In genomic region chr19:10012827-10013278, GRCm38 (mm10) we compare ENCODE assay signal across 8 mouse cellular contexts. TPM values are rescaled to one million over a fixed set of nuclear protein-coding genes. Genes with fewer than 3 reads are reported as not detected.
DNase-seq lines count a peak whose midpoint lies in the region; ATAC-seq lines count a peak whose summit lies in the region.

No protein-coding gene starts in this region.

- no peak for DNase-seq in kidney, adult 9 months
- DNase-seq in gastrocnemius, postnatal 4 days (ENCODE audit: low spot score in 2 of 2): peak; percentile 55 to 81
- DNase-seq in kidney, postnatal 25 days: peak; percentile 49 to 69
- peak; percentile 73 for DNase-seq in neural tube, embryonic 10.5 days (ENCODE audit: extremely low spot score, low spot score)
- no peak for DNase-seq in thymus, postnatal 10 days (ENCODE audit: low spot score in 2 of 2)
- no peak for DNase-seq in cerebellum, postnatal 25 days
- DNase-seq in frontal cortex, postnatal 14 days (ENCODE audit: low spot score in 2 of 2): no peak

- no peak overlapping the region; the same call in 1 of the 2 replicates for H3K9ac ChIP-seq in kidney, embryonic 16.5 days (replicated peaks; ENCODE audit: low read length)

- no peaks in the 10 kb centered on the region for H3K36me3 ChIP-seq in kidney, embryonic 16.5 days (ENCODE audit: insufficient read depth, low read length)

- WGBS in kidney, embryonic 16.5 days: 13% methylated on average over 6 of the region's 6 CpGs

- H3K27me3 ChIP-seq in kidney, embryonic 16.5 days (ENCODE audit: insufficient read depth, low read length): no peaks in the 10 kb centered on the region

- H3K9me3 ChIP-seq in kidney, embryonic 16.5 days (ENCODE audit: low read length): no peaks in the 10 kb centered on the region

- 0 out of 2 replicates have a peak overlapping the region, but pooled peaks have one; percentile 3 for H3K4me2 ChIP-seq in kidney, embryonic 16.5 days (replicated peaks; ENCODE audit: low read depth, low read length)

- H3K27ac ChIP-seq in kidney, embryonic 16.5 days (ENCODE audit: low read length): peak overlapping the region; percentile 88

- peak; percentile 64 for ATAC-seq in kidney, embryonic 16.5 days (ENCODE audit: low FRiP score, low TSS enrichment)

- no peak overlapping the region for H3K4me3 ChIP-seq in kidney, embryonic 16.5 days (ENCODE audit: low read length)

- peaks cover 32% of the 10 kb centered on the region for H3K4me1 ChIP-seq in kidney, embryonic 16.5 days (ENCODE audit: insufficient read depth, low read length)

RNA-seq across cellular contexts. Expression of gene Rab3il1, which starts 11.4 kb away (rescaled TPM):
- polyA plus RNA-seq in kidney, embryonic 16.5 days (2015; fragmentation: Nextera tagmentation; extraction: Ambion mirVana): 32.0 and 34.6 TPM in 2 replicates
- total RNA-seq in gastrocnemius, postnatal 4 days (2021): 10 to 100 TPM; 24.2 to 26.1 TPM

RNA-seq across cellular contexts. Expression of gene Best1, which starts 11.4 kb away (rescaled TPM):
- polyA plus RNA-seq in kidney, embryonic 16.5 days (2015; fragmentation: Nextera tagmentation; extraction: Ambion mirVana): 1.4 and 1.9 TPM in 2 replicates
- 1 to 10 TPM; 1.2 to 1.5 TPM for total RNA-seq in gastrocnemius, postnatal 4 days (2021)

RNA-seq across cellular contexts. Expression of gene Fads3, which starts 28.5 kb away (rescaled TPM):
- 30.1 and 36.5 TPM in 2 replicates for polyA plus RNA-seq in kidney, embryonic 16.5 days (2015; fragmentation: Nextera tagmentation; extraction: Ambion mirVana)
- 10 to 100 TPM; 16.8 to 28.4 TPM for total RNA-seq in gastrocnemius, postnatal 4 days (2021)

RNA-seq across cellular contexts. Expression of gene Fth1, which starts 32.5 kb away (rescaled TPM):
- polyA plus RNA-seq in kidney, embryonic 16.5 days (2015; fragmentation: Nextera tagmentation; extraction: Ambion mirVana): 1,651 and 1,666 TPM in 2 replicates
- 1,000 to 10,000 TPM; 1,831 to 1,888 TPM for total RNA-seq in gastrocnemius, postnatal 4 days (2021)

Comparison
In these comparisons a context has a peak if more than half of its experiments do, and no peak if none do; other contexts are left out.
1. DNase-seq: peak in gastrocnemius, postnatal 4 days (2 of 2), kidney, postnatal 25 days (2 of 2) and neural tube, embryonic 10.5 days (single experiment); none in kidney, adult 9 months (single experiment), thymus, postnatal 10 days (0 of 2), cerebellum, postnatal 25 days (0 of 2) and frontal cortex, postnatal 14 days (0 of 2).